Mouse (Mus musculus): Measurements from ENCODE around the gene Pdk2.
A peak's percentile ranks its signal among the peaks of the same experiment; 100 is the strongest.

Pdk2 gene

DNA sequence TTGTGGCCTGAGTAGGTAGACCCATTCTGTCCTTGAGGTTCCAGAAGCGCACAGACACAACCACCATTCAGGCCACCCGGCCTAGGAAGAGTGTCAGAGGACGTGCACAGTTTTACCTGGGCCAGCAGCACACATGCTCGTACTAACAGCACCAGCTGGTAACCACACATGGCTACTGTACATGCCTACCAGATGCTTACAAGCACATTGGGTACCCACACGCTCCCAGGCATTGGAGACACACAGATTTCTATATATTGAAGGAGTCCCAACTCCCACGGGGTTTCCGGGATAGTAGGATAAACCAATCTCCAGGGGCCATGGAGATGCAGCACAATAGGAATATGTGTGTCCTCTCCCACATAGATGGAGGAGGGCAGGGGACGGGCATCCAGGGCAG lies 38.4 kb downstream of the Pdk2 start:
- no peak for DNase-seq (ENCODE audit: low spot score in 2 of 2)

DNA sequence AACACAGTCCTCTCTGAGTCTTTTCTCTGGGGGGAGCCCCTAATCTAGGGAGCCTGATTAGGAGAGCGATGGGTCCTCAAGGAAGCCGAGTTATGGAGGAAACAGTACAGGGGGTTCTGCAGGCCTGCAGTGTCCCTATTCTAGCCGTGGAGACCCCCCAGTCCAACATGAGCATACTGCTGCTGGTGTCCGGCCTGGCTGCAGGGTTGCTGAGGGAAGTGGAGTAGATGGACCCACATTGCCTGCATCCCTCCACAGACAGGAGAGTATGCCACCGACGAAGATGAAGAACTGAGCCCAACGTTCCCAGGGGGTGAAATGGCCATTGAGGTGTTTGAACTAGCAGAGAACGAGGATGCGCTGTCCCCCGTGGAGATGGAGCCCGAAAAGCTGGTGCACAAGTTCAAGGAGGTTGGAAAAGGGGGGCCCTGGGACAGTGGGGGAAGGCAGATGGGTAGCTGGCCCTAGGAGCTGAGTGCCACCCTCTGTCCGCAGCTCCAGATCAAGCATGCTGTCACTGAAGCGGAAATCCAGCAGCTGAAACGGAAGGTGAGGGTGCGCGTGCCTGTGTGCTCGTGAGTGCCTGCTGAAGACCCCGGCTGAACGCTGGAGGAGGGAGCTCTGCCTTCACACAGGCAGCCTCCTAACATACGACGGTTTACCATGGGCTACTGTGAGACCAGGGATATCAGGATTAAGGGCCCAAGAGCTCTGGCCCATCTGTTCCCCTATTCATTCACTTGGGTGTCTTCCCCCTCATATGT lies 39.4 kb downstream of the Pdk2 start:
- DNase-seq (ENCODE audit: low spot score in 2 of 2), result no peak

DNA sequence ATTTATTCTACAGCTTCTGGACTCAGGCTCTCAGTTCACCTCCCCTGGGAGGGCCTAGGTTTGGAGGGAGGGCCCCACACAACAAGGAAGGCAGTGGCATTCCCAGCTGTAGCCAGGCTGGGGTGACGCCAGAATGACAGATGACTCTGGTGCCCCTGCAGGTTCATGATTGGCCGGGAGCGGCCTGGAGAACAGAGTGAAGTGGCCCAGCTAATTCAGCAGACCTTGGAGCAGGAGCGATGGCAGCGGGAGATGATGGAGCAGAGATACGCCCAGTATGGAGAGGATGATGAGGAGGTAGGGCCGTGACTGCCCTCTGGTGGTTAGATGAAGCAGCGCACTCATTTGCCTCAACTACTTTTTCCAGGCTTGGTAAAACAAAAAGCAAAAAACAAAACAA lies 40.1 kb downstream of the Pdk2 start:
- peak; percentile 74 to 84 for DNase-seq (ENCODE audit: low spot score in 2 of 2)

DNA sequence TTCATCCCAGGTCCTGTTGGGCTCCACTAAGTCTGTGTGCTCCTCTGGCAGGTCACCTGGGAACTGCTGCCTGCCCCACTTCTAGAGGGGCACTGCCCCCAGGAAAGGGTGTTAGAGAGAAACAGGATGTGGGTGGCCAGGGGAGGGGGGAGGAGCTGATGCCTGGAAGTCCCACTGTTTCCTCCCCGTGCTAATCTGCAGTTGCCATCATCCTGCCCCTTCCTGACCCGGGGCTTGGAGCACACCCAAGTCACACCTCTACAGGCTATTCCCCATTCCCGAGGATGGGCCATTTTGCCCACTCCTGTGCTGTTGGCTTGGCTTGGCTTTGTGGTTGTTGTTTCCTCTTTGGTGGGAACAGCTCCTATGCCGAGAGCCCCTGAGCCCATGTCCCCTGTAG lies 40.6 kb downstream of the Pdk2 start:
- DNase-seq (ENCODE audit: low spot score in 2 of 2), result peak in 1 of 2 experiments; percentile 59

DNA sequence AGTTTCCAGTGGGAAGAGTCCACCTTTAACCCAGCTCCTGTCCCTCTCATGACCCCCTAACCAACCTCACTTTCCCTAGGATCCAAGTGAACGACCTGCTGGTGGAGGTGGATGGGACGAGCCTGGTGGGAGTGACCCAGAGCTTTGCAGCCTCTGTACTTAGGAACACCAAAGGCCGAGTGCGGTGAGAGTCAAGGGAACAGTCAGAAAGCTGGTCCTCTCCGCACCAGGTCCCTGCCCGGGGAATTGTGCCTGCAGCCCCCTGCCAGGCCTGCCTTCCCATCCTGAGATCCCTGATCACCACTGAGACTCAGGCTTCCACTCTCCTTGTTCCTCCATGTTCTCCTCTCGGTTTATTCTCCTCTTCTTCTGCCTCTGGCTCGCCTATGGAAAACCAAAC lies 41.0 kb downstream of the Pdk2 start:
- peak; percentile 38 to 47 for DNase-seq (ENCODE audit: low spot score in 2 of 2)

DNA sequence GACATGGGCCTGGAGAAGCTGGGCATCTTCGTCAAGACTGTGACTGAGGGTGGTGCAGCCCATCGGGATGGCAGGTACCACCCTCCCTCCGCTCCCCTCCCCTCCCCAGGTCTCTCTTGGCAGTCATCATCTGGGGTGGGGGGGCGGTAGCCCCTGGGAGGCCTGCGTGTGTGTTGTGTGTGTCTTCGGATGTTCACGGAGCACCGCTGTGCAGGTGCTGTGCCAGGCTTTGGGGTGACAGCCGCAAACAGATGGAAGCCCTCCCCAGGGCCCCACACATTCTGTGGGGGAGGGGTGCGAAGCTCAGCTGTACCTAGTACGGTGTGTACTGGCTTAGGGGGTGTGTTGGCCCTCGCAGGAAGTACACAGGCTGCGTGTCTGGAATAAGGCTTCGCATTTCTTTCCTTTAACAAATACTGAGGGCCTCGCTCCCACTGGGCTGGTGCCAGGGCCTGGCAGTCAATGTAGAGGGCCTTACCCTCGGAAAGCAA lies 43.1 kb downstream of the Pdk2 start:
- DNase-seq (ENCODE audit: low spot score in 2 of 2), result peak; percentile 67 to 68

DNA sequence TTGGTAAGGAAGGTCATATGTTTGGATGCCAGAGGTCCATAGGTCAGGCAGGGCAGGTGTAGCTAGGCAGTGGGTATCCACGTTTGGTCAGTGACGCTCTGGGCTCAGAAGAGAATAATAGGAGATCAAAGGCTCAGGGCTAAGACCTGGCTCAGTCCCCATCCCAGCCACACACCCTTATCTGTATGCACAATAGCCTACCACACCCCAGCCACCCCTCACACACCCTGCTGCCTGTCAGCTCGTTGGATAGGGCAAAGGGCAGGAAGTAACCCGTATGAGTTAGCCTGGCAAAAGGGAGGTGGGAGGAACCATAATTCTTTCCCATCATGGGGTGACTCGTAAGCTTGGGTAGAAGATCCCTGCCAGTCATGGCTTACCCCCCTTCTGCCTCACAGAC lies 43.6 kb downstream of the Pdk2 start:
- DNase-seq (ENCODE audit: low spot score in 2 of 2), result peak in 1 of 2 experiments; percentile 71

DNA sequence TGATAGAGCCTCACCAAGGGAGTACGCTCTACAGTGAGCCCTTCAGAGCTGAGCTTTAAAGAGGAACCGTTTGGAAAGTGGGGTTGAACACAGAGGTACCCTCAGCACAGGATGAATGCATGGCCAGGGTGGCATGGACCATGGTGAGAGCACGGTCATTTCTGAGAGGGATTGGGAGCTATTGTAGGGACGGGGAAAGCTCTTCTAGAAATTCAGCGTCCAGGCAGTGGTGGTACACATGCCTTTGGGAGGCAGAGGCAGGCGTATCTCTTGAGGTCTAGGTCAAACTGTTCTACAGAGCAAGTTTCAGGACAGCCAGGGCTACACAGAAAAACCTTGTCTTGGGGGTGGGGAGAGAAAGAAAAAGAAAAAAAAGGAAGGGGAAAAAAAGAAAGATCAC lies 44.2 kb downstream of the Pdk2 start:
- DNase-seq (ENCODE audit: low spot score in 2 of 2), result peak in 1 of 2 experiments; percentile 47

DNA sequence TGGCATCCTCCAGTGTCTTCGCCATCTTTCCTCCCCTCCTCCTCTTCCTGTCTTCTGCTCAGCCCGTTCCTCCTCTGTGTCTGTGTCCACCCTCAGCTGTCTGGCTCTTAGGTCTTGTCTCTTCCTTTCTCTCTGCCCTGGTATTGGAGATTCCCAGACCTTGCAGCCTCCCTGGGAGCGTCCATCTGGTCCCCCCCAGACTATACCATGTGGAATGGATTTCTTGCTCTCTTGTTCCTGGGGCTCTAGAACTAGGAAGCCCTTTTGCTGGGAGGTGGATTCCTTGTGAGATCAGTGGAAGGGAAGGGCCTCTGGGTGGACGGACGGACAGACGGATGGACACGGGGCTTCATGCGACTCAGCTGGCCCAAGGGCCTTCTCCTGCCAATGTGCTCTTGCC lies 45.1 kb downstream of the Pdk2 start:
- DNase-seq (ENCODE audit: low spot score in 2 of 2), result no peak

DNA sequence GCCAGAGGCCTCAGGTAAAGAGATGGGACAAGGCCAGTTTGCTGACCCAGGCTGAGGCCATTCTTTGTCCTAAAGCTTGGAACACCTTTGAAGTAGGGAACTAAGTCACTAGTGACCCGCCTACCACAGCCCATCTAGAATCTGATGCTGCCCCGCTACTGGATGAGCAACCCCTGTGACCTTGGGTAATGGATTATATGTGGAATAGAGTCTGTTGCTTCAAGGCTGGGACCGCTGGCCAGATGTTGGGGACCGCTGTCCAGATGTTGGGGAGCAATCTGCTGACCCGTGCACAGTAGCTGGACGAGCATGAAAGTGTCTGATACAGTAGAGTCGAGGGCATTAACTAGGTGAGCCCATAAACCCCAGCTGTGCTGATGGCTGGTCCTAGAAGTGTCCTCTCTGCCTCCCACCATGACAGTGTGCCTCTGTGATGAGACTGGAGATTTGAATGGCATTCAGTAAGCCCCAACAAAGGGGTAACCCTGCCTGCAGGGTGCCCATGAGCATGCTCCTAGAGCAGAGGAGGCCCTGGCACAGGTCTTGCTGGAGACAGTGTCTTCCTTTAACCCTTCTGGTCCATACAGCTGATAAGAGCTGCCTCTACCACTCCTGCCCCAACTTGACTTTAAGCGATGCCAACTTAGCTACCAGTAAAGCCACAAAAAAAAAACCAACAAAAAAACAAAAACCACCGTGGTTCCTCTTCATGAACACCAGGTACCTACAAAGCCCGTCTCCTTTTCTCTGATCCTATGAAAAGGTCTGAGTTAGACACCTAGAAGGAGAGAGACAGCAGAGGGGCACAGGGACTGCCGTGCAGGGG lies 46.0 kb downstream of the Pdk2 start:
- DNase-seq (ENCODE audit: low spot score in 2 of 2), result peak in 1 of 2 experiments; percentile 55

DNA sequence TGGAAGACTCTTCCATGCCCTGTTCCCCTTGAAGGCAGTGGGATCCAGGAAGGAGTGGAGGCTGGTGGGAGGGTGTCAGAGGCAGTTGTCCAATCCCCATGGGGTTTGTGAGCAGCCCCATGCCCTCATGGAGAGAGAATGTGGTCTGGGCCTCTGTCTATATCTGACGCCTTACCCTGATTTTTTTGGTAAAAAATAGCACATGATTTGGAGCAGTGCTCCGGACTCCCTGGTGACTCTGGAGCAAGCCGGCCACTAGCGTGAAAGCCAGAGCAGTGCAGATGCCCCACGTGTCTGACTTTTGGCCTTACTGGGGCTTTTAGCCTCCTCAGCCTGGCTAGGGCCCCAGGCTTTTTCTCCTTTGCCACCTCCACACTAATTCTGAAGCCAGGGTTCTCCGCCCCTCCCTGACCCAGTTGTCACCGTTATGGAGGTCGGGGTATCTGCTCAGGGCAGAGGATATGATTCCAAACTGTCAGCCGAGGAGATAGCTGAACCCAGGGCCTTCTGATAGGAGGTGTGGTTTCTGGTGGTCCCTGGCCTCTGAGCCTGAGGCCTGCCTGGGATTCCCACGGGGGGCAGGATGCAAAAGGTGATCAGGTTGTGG lies 46.8 kb downstream of the Pdk2 start:
- DNase-seq (ENCODE audit: low spot score in 2 of 2), result no peak

DNA sequence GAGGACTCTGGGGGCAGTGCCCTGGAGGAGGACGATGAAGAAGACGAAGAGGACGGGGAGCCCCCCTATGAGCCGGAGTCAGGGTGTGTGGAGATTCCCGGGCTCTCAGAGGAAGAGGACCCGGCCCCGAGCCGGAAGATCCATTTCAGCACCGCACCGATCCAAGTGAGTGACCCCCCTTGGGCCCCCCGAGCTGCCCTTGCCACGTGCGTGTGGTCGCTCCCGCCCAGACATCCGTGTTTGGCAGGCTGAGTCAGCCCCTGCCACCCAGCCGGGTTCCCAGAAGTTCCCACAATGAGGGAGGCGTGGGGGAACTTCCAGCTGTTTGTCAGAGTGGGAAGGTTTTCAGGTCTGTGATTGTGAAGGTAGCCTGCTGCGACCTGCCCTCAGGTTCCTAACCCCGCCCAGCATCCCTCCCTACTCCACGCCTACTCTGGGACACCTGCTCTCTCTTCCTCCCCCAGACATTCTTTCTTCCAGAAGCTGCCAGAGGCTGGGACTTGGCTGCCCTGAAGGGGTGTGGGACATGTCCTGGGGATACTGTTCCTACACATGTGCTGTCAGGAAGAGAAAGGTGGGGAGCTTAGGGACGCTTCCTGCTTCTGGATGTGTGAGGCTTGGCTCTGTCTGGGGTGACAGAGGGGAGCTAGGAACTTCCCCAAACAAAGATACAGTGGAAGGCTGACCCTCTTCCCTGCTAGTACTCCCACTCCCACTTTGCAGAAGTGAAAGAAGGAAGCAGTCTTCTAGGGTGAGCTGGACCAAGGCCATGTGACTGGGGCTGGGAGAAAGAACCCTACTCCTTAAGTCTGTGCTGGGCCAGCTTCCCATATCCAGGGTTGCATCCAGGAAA lies 48.2 kb downstream of the Pdk2 start:
- peak; percentile 61 to 63 for DNase-seq (ENCODE audit: low spot score in 2 of 2)

DNA sequence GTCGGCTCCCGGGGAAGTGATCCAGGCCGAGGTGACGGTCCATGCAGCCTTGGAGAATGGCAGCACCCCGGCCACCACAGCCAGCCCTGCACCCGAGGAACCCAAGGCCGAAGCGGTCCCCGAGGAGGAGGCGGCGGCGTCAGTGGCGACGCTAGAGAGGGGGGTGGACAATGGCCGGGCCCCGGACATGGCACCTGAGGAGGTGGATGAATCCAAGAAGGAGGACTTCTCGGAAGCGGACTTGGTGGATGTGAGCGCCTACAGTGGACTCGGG lies 48.7 kb downstream of the Pdk2 start:
- DNase-seq (ENCODE audit: low spot score in 2 of 2), result peak in 1 of 2 experiments; percentile 59

DNA sequence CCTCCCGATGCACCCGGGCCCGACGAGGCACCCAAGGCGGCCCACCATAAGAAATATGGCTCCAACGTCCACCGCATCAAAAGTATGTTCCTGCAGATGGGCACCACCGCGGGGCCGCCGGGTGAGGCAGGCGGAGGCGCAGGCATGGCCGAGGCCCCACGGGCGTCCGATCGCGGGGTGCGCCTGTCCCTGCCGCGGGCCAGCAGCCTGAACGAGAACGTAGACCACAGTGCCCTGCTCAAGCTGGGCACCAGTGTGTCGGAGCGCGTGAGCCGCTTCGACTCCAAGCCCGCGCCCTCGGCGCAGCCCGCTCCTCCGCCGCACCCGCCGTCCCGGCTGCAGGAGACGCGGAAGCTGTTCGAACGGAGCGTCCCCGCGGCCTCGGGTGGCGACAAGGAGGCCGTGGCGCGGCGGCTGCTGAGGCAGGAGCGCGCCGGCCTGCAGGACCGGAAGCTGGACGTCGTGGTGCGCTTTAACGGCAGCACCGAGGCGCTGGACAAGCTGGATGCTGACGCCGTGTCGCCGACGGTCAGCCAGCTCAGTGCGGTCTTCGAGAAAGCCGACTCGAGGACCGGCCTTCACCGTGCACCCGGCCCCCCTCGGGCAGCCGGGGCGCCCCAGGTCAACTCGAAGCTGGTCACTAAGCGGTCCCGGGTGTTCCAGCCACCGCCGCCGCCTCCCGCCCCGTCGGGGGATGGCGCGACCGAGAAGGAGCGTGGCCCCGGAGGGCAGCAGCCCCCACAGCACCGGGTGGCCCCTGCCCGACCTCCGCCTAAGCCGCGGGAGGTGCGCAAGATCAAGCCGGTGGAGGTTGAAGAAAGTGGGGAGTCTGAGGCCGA lies 49.3 kb downstream of the Pdk2 start:
- DNase-seq (ENCODE audit: low spot score in 2 of 2), result peak; percentile 75 to 84

DNA sequence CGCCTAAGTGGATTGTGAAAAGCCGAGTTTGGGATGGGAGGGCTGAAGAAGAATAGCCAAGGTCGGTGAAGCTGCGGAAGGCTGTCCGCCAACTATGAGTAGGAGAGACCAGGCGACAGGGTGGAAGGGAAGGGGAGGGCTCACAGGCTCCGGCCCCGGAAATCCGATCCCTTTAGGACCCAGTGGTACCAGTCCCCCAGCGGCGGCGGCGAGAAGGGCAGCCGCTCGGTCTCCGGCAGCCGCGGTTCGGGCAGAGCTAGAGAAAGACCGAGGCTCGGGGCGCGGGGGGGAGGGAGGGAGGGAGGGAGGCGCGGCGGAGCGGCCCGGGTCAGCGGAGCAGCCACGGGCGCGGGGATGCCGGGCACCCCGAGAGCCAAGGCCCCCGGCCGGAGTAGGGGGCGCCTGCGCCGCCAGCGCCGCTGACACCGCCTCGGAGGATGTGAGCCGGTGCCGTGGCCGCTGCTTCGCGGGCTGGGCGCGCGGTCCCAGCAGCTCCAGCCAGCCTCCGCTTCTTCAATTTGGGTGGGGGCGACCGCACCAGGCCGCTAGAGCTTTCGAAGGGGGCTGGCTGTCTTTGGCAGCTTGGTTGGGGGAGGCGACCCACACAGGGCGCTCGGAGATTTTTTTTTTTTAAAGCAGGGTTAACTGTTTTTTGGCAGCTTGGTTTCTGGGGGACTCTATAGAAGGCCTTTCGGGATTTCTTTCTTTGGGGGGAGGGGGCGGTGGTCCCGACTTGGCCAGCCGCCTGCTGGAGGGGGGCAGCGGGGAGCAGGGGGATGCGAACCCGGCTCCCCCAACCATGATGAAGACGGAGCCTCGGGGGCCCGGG lies 50.2 kb downstream of the Pdk2 start, which contains the start of gene Ppp1r9b:
TSS of gene Ppp1r9b (plus strand) at position 287 of the 829 bp plus-strand sequence.
- DNase-seq (ENCODE audit: low spot score in 2 of 2), result peak; percentile 93 to 95

DNA sequence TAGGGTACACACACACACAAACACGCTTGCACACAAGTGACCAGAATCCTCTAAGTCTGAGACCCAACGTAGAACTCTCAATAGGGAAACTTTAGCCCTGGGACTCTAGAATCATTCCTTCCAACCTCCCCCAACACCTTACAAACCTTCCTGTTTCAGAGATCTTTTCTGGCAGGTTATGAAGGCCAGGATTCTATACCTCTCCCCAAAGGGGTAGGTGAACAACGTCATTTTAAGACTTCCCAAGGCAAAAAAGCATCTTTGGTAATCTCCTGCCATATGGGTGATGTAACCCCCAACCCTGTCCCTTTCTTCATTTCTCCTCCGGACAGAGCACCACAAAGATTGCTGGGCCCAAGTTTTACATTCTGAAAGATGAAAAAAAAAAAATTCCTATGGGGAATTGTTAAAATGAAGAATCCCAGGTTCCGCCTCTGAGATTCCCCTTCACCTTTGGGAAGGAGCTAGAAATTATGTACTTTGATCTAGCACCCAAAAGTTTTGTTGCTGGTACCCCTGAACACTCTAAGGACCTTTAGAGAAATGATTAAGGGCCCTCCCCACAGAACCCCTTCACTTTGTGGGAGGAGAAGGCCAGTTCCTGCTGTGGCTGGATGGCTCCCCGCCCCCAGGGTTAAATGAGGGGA lies 50.9 kb downstream of the Pdk2 start:
- DNase-seq (ENCODE audit: low spot score in 2 of 2), result no peak

DNA sequence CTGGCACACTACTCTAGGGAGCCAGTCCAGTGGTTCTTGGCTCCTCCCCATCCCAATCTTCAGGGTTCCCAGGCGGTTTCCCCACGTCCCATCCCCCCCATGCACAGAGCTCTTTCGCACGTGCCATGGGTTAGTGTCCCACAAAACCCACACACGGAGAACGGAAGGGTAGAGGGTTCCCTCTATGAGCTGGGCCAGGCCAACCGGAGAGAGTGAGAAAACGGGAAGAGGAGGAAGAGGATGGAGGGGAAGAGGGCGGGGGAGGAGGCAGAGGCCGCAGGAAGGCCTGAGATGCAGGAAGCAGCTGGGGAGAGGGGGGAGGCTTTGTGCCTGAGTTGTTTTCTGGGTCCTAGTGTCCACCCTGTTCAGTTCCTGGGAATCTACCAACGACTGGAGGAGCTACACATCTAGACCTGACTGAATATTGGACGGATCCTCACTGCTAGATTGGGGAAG lies 51.6 kb downstream of the Pdk2 start:
- DNase-seq (ENCODE audit: low spot score in 2 of 2), result peak; percentile 70 to 86

DNA sequence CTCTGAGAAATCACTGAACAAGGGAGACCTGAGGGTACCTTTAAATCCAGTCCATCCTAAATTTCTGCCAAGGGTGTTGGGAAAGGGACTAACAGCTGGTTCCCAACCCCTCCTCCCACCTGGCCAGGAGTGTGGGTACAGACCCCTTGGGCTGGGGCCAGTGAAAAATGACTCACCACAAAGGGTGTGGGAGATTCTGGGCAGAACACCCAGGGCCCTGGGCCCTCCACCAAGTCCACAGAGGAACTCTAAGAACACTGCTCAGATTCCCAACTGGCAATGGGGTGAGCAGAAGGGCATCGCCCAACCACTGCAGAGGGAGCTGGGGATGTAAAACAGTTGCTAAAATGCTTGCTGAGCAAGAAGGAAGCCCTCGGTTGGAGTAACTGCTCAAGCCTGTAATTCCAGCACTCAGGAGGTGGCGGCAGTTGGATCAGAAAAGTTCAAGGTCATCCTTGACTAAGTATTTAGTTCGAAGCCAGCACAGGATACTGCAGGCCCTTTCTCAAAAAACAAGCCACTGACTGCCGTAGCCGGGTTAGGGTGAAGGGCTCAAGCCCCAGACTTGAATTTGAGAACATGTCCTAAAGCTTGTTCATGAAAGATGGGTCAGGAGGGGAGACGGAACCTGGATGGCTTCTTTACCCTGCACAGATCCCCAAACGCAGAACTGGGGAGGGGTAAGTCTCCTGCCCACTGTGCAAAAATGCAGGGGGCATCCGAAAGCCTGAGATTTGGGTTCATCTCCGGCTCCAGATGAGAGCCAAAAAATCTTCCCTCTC lies 52.2 kb downstream of the Pdk2 start:
- peak; percentile 28 to 35 for DNase-seq (ENCODE audit: low spot score in 2 of 2)
